Mouse (Mus musculus) kidney, adult 2 months (tissue): ENCODE measurements around the gene Rp9. TPM values are rescaled to one million over a fixed set of nuclear protein-coding genes. Genes with fewer than 3 reads are reported as not detected.
A peak's percentile ranks its signal among the peaks of the same experiment; 100 is the strongest.

ENCODE experiments used
- DNase-seq: peaks from one replicate; pipeline ENCODE4 v3.0.0; 2021
- H3K27ac ChIP-seq: fragments of 200-500 bp; 2 replicates; pipeline ENCODE4 v1.5.1; 2012; ENCODE audit warnings: low read depth, low read length, control low read depth, inconsistent platforms; ENCODE audit not compliant: insufficient read depth
- H3K27me3 ChIP-seq: fragments of 200-500 bp; replicated peaks from 2 replicates; pipeline ENCODE4 v1.6.1; 2012; ENCODE audit warnings: mild to moderate bottlenecking, moderate library complexity, low read length, inconsistent platforms; ENCODE audit not compliant: control insufficient read depth, insufficient read depth
- H3K36me3 ChIP-seq: fragments of 200-500 bp; 2 replicates; pipeline ENCODE4 v1.6.1; 2012; ENCODE audit warnings: mild to moderate bottlenecking, moderate library complexity, low read length, inconsistent platforms; ENCODE audit not compliant: control insufficient read depth, insufficient read depth
- H3K4me1 ChIP-seq: fragments of 200-500 bp; 2 replicates; pipeline ENCODE4 v1.6.1; 2011; ENCODE audit warnings: low read length; ENCODE audit not compliant: control insufficient read depth, insufficient read depth
- H3K4me3 ChIP-seq: fragments of 200-500 bp; 2 replicates; pipeline ENCODE4 v1.5.1; 2011; ENCODE audit warnings: mild to moderate bottlenecking, low read depth, low read length, control low read depth; ENCODE audit not compliant: insufficient read depth
- CTCF ChIP-seq: fragments of 200-500 bp; conservative IDR thresholded peaks from 2 replicates; pipeline ENCODE4 v1.5.1; 2011; ENCODE audit warnings: low read depth, mild to moderate bottlenecking, control low read depth, low read length, moderate library complexity, mixed read lengths; ENCODE audit not compliant: insufficient read depth, insufficient read length
- POLR2A ChIP-seq: fragments of 200-500 bp; IDR thresholded peaks from one replicate; pipeline ENCODE4 v1.6.1; 2011; ENCODE audit warnings: low read depth, low read length, control low read depth
- WGBS: fragments of 180-500 bp; shearing (Covaris S2); methylation state at CpG from one replicate; pipeline ENCODE4 v1.1.7; 2018; 5-methylcytosine and 5-hydroxymethylcytosine counted together
- polyA plus RNA-seq: library from polyadenylated mRNA; depleted of rRNA; stranded (reverse); fragments of >200 nt; gene quantifications from 2 replicates; pipeline ENCODE4 v1.2.3, GENCODE M21; 2012

Rp9 gene
- polyA plus RNA-seq, 1 experiment = 56.9 TPM

DNA sequence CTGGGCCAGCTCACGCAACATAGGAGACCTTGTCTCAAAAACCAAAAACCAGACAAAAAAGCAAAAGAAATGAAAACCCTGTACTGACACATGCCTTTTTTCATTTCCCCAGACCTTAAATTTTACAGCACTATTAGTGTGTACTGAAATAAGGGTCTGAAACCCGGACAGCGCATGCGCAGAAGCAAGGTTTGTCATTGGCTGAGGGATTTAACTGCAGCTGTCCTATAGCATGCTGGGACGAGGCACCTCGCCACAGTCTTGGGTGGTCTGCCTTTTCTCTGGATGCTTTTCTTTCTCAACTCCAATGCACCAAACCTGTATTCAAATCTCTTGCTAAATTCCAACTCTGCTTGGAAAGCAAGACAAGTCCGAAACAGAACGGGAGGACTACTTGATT lies 9.4 kb upstream of the Rp9 start:
- no peak overlapping the region for H3K27ac ChIP-seq
- H3K4me3 ChIP-seq = no peak overlapping the region
- H3K36me3 ChIP-seq = no peaks in the 10 kb centered on the region
- H3K4me1 ChIP-seq = no peaks in the 10 kb centered on the region
- H3K27me3 ChIP-seq = no peaks in the 10 kb centered on the region
- no peak for DNase-seq
- WGBS = 95% methylated on average over 8 of the region's 8 CpGs
- no peak for TF ChIP-seq POLR2A
- no peak for TF ChIP-seq CTCF

DNA sequence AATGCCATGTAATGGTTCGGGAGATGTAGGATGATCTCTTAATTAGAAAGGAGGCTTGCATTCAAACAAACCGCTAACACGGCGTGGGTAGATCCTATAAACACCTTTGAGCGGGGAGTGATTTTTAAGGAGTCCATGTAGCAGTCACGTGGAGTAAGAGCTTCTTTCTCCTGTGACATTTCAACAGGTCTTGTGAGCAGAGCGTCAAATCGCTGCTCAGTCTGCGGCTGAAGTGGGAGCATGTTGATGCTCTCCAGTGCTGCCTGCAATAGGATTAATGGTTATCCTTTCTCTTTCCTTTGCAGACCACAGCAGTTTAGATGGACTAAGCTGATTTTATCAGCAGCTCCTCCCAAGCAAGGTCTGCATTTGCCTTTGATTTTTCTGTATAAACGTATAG lies 6.7 kb upstream of the Rp9 start:
- peak; percentile 17 for DNase-seq
- Histone ChIP-seq H3K27me3 (no peaks in the 10 kb centered on the region), H3K36me3 (no peaks in the 10 kb centered on the region), H3K4me3 (peak overlapping the region; percentile 78), H3K4me1 (no peaks in the 10 kb centered on the region), H3K27ac (peak overlapping the region; percentile 11; the same call in 1 of the 2 replicates)
- TF ChIP-seq CTCF (no peak), POLR2A (no peak)
- 6% methylated on average over 10 of the region's 10 CpGs for WGBS

DNA sequence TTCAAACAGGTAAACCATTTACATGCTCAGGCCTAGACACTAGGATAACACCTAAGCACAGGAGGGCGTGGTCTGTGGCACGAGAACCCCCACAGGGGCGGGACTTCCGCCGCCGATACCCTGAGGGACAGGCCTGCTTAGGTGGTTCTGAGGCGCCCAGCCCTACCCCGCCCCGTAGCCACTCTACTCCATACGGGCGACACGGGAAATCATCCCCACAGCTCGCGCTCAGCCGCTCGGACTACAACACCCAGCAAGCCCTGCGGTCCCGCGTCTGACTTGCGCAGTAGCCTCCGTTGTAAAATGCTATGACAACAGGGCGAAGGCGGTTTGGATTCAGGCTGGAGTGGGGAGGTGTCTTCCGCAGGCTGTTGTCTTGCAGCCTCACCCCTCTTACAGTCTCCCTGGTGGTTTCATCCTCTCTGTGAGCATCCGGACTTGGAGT lies 5.9 kb upstream of the Rp9 start, which contains the start of gene Bbs9:
Gene Bbs9 (plus strand): TSS at position 292 of the 445 bp plus-strand sequence.
- H3K36me3 ChIP-seq = no peaks in the 10 kb centered on the region
- H3K4me1 ChIP-seq = no peaks in the 10 kb centered on the region
- peak; percentile 97 for DNase-seq
- H3K27me3 ChIP-seq = no peaks in the 10 kb centered on the region
- TF ChIP-seq POLR2A = peak; percentile 25
- TF ChIP-seq CTCF = no peak
- peak within 1 kb of the TSS; percentile 78 for H3K4me3 ChIP-seq
- peak within 1 kb of the TSS; percentile 11; the same call in 1 of the 2 replicates for H3K27ac ChIP-seq
- 1% methylated on average over 25 of the region's 25 CpGs for WGBS

DNA sequence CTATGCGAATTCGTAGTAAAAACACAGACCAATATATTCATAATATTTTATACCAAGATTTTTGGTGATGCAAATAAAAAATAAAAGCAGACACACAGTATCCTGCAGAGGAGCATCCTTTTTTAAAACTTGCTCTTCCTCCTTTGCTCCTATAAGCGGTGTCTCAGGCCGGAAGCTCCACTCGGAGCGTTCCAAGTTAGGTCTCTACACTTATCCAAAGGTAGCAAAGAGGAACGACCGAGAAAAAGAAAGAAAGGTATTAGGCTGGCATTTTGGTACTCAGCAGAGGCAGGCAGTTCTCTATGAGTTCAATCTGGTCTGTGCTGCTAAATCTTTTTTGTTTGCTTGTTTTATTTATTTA lies 664 bp downstream of the Rp9 start:
- Histone ChIP-seq H3K4me3 (no peak overlapping the region), H3K36me3 (no peaks in the 10 kb centered on the region), H3K27me3 (no peaks in the 10 kb centered on the region), H3K27ac (no peak overlapping the region), H3K4me1 (peaks cover 3% of the 10 kb centered on the region; the same call in 1 of the 2 replicates)
- 80% methylated on average over 8 of the region's 8 CpGs for WGBS
- TF ChIP-seq POLR2A (no peak), CTCF (no peak)
- DNase-seq = no peak

DNA sequence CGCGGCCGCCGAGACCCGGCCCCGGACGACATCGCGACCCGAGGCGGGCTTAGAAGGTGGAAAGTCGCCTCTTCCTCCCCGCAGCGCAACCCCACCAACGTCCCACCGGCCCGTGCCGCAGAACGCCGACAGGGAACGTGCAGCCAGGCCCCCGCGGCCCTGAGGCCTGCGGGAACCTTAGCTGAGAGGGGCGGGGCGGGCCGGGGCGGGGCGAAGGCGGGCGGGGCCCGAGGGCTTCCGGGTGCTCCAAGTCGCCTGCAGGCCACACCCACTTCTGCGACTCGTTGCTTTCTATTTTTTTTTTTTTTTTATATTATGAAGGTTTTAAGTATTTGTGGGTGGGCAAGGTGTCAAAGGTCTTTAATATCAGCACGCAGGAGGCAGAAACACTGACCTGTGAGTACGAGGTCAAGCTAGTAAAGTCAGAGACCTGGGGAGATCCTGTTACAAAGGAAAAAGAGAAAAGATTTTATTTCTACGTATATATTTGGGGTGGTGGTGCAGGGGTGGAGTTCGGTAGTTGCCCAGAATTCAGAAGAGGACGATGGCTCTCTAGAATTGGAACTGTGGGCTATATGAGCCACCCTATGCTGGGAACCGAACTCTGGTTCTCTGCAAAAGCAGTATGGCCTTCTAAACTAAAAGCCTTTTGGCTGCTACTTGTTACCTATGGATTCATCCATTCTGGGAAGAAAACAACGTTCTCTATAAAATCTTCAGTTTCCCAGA lies 1.2 kb downstream of the Rp9 start:
- DNase-seq = peak; percentile 74
- Histone ChIP-seq H3K4me3 (peak overlapping the region; percentile 92), H3K4me1 (peaks cover 3% of the 10 kb centered on the region; the same call in 1 of the 2 replicates), H3K36me3 (no peaks in the 10 kb centered on the region), H3K27ac (peak overlapping the region; percentile 80), H3K27me3 (no peaks in the 10 kb centered on the region)
- 3% methylated on average over 41 of the region's 43 CpGs for WGBS
- TF ChIP-seq POLR2A (no peak), CTCF (no peak)

DNA sequence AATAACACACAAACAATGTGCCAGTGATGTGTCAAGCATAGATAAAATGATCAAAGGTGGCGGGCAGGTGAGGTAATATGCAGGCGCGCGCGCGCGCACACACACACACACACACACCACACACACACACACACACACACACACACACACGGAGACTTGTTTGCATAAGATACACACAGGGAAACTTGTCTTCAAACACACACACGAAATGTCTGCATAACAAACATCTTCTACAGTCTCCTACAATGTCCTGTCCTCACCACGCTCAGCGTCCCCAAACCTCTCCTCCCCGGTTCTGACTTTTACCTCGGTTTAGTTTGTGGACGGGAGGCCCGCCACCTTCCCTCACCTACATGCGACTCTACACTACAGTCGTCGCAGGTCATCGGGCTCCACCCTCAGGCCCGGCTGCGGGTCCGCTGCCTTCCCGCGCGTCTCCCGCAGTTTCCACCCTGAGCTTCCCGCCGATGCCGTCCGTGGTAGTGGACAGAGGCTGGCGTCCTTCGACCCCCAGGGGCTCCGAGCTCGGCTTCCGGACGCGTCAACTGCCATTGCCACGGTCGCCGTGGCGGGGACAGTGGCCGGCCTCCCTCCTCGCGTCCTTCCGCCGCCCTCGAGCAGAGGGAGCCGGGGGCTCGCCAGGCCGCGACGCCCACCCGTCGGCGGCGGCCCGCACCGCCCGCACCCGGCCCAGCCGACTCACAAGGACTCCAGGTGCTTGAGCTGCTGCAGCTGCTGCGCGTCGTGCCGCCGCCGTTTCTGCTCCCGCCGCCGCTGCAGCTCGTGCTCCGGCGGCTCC lies 2.0 kb downstream of the Rp9 start:
- DNase-seq = peak; percentile 51
- under 1% methylated on average over 73 of the region's 73 CpGs for WGBS

DNA sequence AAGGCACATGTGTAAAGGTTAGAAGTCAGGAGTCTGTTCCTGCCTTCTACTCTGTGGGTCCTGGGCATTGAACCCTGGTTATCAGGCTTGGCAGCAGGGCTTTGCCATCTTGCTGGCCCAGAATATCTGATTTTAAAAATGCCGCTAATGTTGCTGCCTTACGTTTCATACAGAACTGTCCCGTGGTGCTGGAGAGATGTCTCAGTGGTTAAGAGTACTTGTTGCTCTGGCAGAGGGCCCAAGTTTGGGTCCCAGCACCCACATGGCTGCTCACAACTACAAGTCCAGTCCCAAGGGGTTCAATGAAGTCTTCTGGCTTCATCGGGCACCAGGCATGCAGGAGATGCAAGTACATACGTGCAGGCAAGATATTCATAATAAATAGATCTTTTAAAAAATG lies 3.3 kb downstream of the Rp9 start:
- H3K27ac ChIP-seq = no peak overlapping the region
- H3K27me3 ChIP-seq = no peaks in the 10 kb centered on the region
- TF ChIP-seq CTCF = no peak
- TF ChIP-seq POLR2A = no peak
- H3K4me1 ChIP-seq = peaks cover 3% of the 10 kb centered on the region; the same call in 1 of the 2 replicates
- H3K36me3 ChIP-seq = no peaks in the 10 kb centered on the region
- no peak for DNase-seq
- no peak overlapping the region for H3K4me3 ChIP-seq
- WGBS = 93% methylated on average over 5 of the region's 5 CpGs

More for the DNA sequence above, 2.0 kb downstream of the Rp9 start:
- TF ChIP-seq POLR2A = no peak
- no peak for TF ChIP-seq CTCF
- H3K27ac ChIP-seq = peak overlapping the region; percentile 80
- H3K27me3 ChIP-seq = no peaks in the 10 kb centered on the region
- peak overlapping the region; percentile 92 for H3K4me3 ChIP-seq
- H3K4me1 ChIP-seq = peaks cover 3% of the 10 kb centered on the region; the same call in 1 of the 2 replicates
- no peaks in the 10 kb centered on the region for H3K36me3 ChIP-seq
